Mouse (Mus musculus) E14TG2a.4 (cell line): ENCODE data around the gene Cd164l2.
A peak's percentile ranks its signal among the peaks of the same experiment; 100 is the strongest.

Experiments
- H3K27me3 ChIP-seq: 2 replicates; pipeline ENCODE4 v1.6.1; 2014; ENCODE audit warnings: low read length, control low read depth; ENCODE audit not compliant: insufficient read depth
- H3K36me3 ChIP-seq: 2 replicates; pipeline ENCODE4 v1.6.1; 2014; ENCODE audit warnings: low read length, control low read depth; ENCODE audit not compliant: insufficient read depth
- H3K4me1 ChIP-seq: replicated peaks from 2 replicates; pipeline ENCODE4 v1.6.1; 2014; ENCODE audit warnings: low read depth, low read length, control low read depth
- H3K4me3 ChIP-seq: replicated peaks from 2 replicates; pipeline ENCODE4 v1.5.1; 2014; ENCODE audit warnings: mild to moderate bottlenecking, low read length
- H3K9me3 ChIP-seq: 2 replicates; pipeline ENCODE4 v1.6.1; 2014; ENCODE audit warnings: low read length, control low read depth
- CTCF ChIP-seq: conservative IDR thresholded peaks from 2 replicates; pipeline ENCODE4 v1.5.1; 2014; ENCODE audit warnings: low read length
- NANOG ChIP-seq: IDR thresholded peaks from 2 replicates; pipeline ENCODE4 v1.6.1; 2014; ENCODE audit warnings: borderline replicate concordance, low read length, mixed read lengths
- POU5F1 ChIP-seq: IDR thresholded peaks from 2 replicates; pipeline ENCODE4 v1.6.1; 2014; ENCODE audit warnings: low read length, borderline replicate concordance

Gene Cd164l2

GRCm38 (mm10) chr4:133197801-133198286 lies 14.1 kb upstream of the Cd164l2 start:
- Histone ChIP-seq H3K4me3 (peak overlapping the region; percentile 39), H3K27me3 (no peaks in the 10 kb centered on the region), H3K9me3 (no peaks in the 10 kb centered on the region), H3K36me3 (peaks cover 60% of the 10 kb centered on the region), H3K4me1 (peaks cover 89% of the 10 kb centered on the region)
- no peak for TF ChIP-seq NANOG
- TF ChIP-seq CTCF = no peak
- no peak for TF ChIP-seq POU5F1

GRCm38 (mm10) chr4:133198337-133199180 lies 13.4 kb upstream of the Cd164l2 start:
- H3K27me3 ChIP-seq = no peaks in the 10 kb centered on the region
- no peak for TF ChIP-seq POU5F1
- no peak for TF ChIP-seq NANOG
- no peak for TF ChIP-seq CTCF

GRCm38 (mm10) chr4:133199743-133200142 lies 12.2 kb upstream of the Cd164l2 start:
- Histone ChIP-seq H3K27me3 (no peaks in the 10 kb centered on the region), H3K4me3 (peak overlapping the region; percentile 54), H3K36me3 (peaks cover 41% of the 10 kb centered on the region), H3K9me3 (no peaks in the 10 kb centered on the region), H3K4me1 (peaks cover 80% of the 10 kb centered on the region)
- TF ChIP-seq CTCF = no peak

More at GRCm38 (mm10) chr4:133198337-133199180, 13.4 kb upstream of the Cd164l2 start:
- no peaks in the 10 kb centered on the region for H3K9me3 ChIP-seq
- peak overlapping the region; percentile 45 for H3K4me3 ChIP-seq
- peaks cover 87% of the 10 kb centered on the region for H3K4me1 ChIP-seq
- peaks cover 53% of the 10 kb centered on the region for H3K36me3 ChIP-seq

- H3K36me3 ChIP-seq = peaks cover 36% of the 10 kb centered on the region
- peak overlapping the region; percentile 54 for H3K4me3 ChIP-seq
- no peaks in the 10 kb centered on the region for H3K27me3 ChIP-seq
- TF ChIP-seq CTCF (no peak), NANOG (no peak), POU5F1 (no peak)
- H3K9me3 ChIP-seq = no peaks in the 10 kb centered on the region
- peaks cover 81% of the 10 kb centered on the region for H3K4me1 ChIP-seq
These were observed 11.6 kb upstream of the Cd164l2 start for GRCm38 (mm10) chr4:133200343-133200742.

GRCm38 (mm10) chr4:133201006-133201771 lies 10.7 kb upstream of the Cd164l2 start:
- H3K4me3 ChIP-seq = peak overlapping the region; percentile 54
- no peaks in the 10 kb centered on the region for H3K27me3 ChIP-seq
- no peaks in the 10 kb centered on the region for H3K9me3 ChIP-seq
- TF ChIP-seq NANOG = no peak
- peak; percentile 13; the same call in 1 of the 2 replicates for TF ChIP-seq CTCF
- no peak for TF ChIP-seq POU5F1
- H3K36me3 ChIP-seq = peaks cover 27% of the 10 kb centered on the region
- peaks cover 72% of the 10 kb centered on the region for H3K4me1 ChIP-seq

- Histone ChIP-seq H3K9me3 (no peaks in the 10 kb centered on the region), H3K4me3 (no peak overlapping the region), H3K4me1 (peaks cover 62% of the 10 kb centered on the region), H3K27me3 (no peaks in the 10 kb centered on the region), H3K36me3 (peaks cover 17% of the 10 kb centered on the region)
- TF ChIP-seq NANOG (no peak), CTCF (no peak), POU5F1 (no peak)
These were observed 9.7 kb upstream of the Cd164l2 start for GRCm38 (mm10) chr4:133202254-133202653.

- Histone ChIP-seq H3K4me3 (no peak overlapping the region), H3K9me3 (no peaks in the 10 kb centered on the region), H3K27me3 (peaks cover 3% of the 10 kb centered on the region; the same call in 1 of the 2 replicates), H3K36me3 (peaks cover 8% of the 10 kb centered on the region), H3K4me1 (peaks cover 48% of the 10 kb centered on the region)
- TF ChIP-seq NANOG = no peak
- TF ChIP-seq POU5F1 = no peak
- TF ChIP-seq CTCF = no peak
These were observed 8.3 kb upstream of the Cd164l2 start for GRCm38 (mm10) chr4:133203591-133203990.

- Histone ChIP-seq H3K27me3 (peaks cover 9% of the 10 kb centered on the region), H3K36me3 (0 out of 2 replicates have a peak, but pooled peaks cover 3% of the 10 kb centered on the region), H3K4me3 (no peak overlapping the region), H3K4me1 (peaks cover 40% of the 10 kb centered on the region), H3K9me3 (no peaks in the 10 kb centered on the region)
- no peak for TF ChIP-seq CTCF
- no peak for TF ChIP-seq POU5F1
- TF ChIP-seq NANOG = no peak
These were observed 7.6 kb upstream of the Cd164l2 start for GRCm38 (mm10) chr4:133204379-133204778.
